Mouse (Mus musculus): ENCODE measurements around the gene Rcvrn. TPM values are rescaled to one million over a fixed set of nuclear protein-coding genes. Genes with fewer than 3 reads are reported as not detected.

Gene Rcvrn
- polyA plus RNA-seq, 1 experiment from 2014 or later: not detected

DNA sequence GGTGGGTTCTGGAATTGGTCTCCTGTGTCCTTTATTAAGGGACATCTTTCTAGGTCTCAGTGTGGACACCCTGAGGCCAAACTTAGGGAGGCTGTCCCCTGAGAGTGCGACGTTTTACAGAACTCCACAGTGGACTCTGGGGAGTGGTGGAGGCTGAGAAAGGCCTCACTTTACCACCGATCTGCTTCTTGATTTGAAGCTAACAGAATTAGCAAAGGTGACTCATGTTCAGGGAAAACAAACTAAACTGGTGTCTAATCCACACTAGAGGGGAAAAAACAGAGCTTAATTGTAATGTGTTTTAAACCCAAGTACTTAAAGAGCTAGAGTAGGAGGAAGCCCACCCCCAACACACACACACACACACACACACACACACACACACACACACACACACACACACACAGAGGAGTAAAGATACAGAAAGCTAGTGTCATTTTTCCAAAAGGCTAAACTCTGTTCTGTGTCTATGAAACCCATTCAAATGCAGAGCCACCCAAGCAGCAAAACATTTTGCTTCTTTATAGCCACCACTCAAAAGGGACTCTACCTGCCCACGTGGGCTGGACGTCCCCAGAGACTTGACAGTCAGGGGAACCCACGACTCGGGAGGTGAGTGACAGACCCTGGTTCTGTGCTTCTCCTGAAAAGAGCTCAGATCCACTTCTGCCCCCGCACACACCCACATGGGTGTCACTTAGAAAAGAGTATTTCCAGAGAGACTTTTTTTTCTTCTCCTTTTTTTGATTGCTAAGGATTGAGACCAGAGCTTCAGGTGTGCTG lies 28.3 kb downstream of the Rcvrn start:
- Histone ChIP-seq H3K4me1 (ENCODE audit: control insufficient read depth, insufficient read depth, low read length) (0 out of 2 replicates have a peak, but pooled peaks cover 3% of the 10 kb centered on the region), H3K36me3 (ENCODE audit: control insufficient read depth, insufficient read depth, low read length) (no peaks in the 10 kb centered on the region), H3K9ac (ENCODE audit: low read depth, low read length) (no peak overlapping the region), H3K4me2 (no peak overlapping the region), H3K9me3 (replicated peaks; ENCODE audit: control insufficient read depth, low read length) (no peaks in the 10 kb centered on the region), H3K27ac (ENCODE audit: low read depth, low read length) (no peak overlapping the region), H3K27me3 (ENCODE audit: control insufficient read depth, insufficient read depth, low read length) (no peaks in the 10 kb centered on the region), H3K4me3 (ENCODE audit: low read depth, low read length) (no peak overlapping the region)
- no peak for ATAC-seq (replicated peaks; ENCODE audit: insufficient number of reproducible peaks, low FRiP score, low TSS enrichment)
- 56% methylated on average over 8 of the region's 8 CpGs for WGBS (ENCODE audit: insufficient replicate concordance)

GRCm38 (mm10) chr11:67727095-67727494 lies 32.0 kb downstream of the Rcvrn start:
- H3K4me3 ChIP-seq (ENCODE audit: low read depth, low read length): no peak overlapping the region
- no peaks in the 10 kb centered on the region for H3K27me3 ChIP-seq (ENCODE audit: control insufficient read depth, insufficient read depth, low read length)
- no peak for ATAC-seq (replicated peaks; ENCODE audit: insufficient number of reproducible peaks, low FRiP score, low TSS enrichment)
- no peak overlapping the region for H3K9ac ChIP-seq (ENCODE audit: low read depth, low read length)
- no peaks in the 10 kb centered on the region for H3K36me3 ChIP-seq (ENCODE audit: control insufficient read depth, insufficient read depth, low read length)
- no peak overlapping the region for H3K27ac ChIP-seq (ENCODE audit: low read depth, low read length)
- 79% methylated on average over 6 of the region's 6 CpGs for WGBS (ENCODE audit: insufficient replicate concordance)
- H3K4me2 ChIP-seq: no peak overlapping the region
- H3K4me1 ChIP-seq (ENCODE audit: control insufficient read depth, insufficient read depth, low read length): no peaks in the 10 kb centered on the region
- no peaks in the 10 kb centered on the region for H3K9me3 ChIP-seq (replicated peaks; ENCODE audit: control insufficient read depth, low read length)

DNA sequence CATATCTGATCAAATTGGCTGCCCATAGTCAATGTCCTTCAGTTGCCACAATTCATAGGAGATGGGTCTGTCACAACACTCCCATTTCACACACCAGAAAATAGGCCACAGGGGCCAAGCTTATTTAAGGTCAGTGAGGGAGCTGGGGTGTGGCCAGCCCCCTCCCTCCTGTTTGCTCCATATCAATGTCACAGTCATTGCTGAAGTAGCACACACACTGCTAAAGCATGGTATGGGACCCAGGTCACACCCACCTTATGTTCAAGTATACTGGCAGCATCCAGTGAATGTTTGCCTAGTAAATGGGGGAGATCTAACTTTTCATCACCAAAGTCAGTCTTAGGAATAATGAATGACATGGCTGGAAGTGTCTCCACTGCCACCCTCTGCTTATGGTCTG lies 33.6 kb downstream of the Rcvrn start:
- H3K27ac ChIP-seq (ENCODE audit: low read depth, low read length): no peak overlapping the region
- no peak overlapping the region for H3K4me3 ChIP-seq (ENCODE audit: low read depth, low read length)
- no peaks in the 10 kb centered on the region for H3K4me1 ChIP-seq (ENCODE audit: control insufficient read depth, insufficient read depth, low read length)
- H3K27me3 ChIP-seq (ENCODE audit: control insufficient read depth, insufficient read depth, low read length): no peaks in the 10 kb centered on the region
- no peaks in the 10 kb centered on the region for H3K9me3 ChIP-seq (replicated peaks; ENCODE audit: control insufficient read depth, low read length)
- no peaks in the 10 kb centered on the region for H3K36me3 ChIP-seq (ENCODE audit: control insufficient read depth, insufficient read depth, low read length)
- no peak overlapping the region for H3K9ac ChIP-seq (ENCODE audit: low read depth, low read length)
- ATAC-seq (replicated peaks; ENCODE audit: insufficient number of reproducible peaks, low FRiP score, low TSS enrichment): no peak
- H3K4me2 ChIP-seq: no peak overlapping the region

GRCm38 (mm10) chr11:67731056-67731455 lies 35.9 kb downstream of the Rcvrn start:
- Histone ChIP-seq H3K4me3 (ENCODE audit: low read depth, low read length) (no peak overlapping the region), H3K4me1 (ENCODE audit: control insufficient read depth, insufficient read depth, low read length) (no peaks in the 10 kb centered on the region), H3K9ac (ENCODE audit: low read depth, low read length) (no peak overlapping the region), H3K36me3 (ENCODE audit: control insufficient read depth, insufficient read depth, low read length) (no peaks in the 10 kb centered on the region), H3K27me3 (ENCODE audit: control insufficient read depth, insufficient read depth, low read length) (no peaks in the 10 kb centered on the region), H3K4me2 (no peak overlapping the region), H3K9me3 (replicated peaks; ENCODE audit: control insufficient read depth, low read length) (no peaks in the 10 kb centered on the region), H3K27ac (ENCODE audit: low read depth, low read length) (no peak overlapping the region)
- no peak for ATAC-seq (replicated peaks; ENCODE audit: insufficient number of reproducible peaks, low FRiP score, low TSS enrichment)
- 93% methylated on average over 2 of the region's 2 CpGs for WGBS (ENCODE audit: insufficient replicate concordance)

DNA sequence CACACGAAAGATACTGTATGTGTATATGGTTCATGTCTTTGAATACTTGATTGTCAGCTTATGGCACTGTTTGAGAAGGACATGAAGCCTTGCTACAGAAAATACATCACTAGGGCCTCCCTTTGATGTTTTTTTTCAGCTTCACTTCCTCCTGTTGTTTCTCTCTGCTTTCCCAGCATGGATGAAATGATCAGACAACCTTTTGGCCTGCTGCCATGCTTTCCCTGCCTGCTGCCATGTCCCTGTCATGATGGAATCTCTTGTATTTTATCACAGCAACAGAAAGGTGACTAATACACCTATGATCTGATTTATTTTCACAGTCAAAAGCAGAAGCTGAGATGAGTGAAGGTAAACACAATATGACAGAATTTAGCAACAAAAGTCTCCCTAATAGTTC lies 38.6 kb downstream of the Rcvrn start:
- no peaks in the 10 kb centered on the region for H3K9me3 ChIP-seq (replicated peaks; ENCODE audit: control insufficient read depth, low read length)
- WGBS (ENCODE audit: insufficient replicate concordance): 75% methylated on average over 1 of the region's 1 CpGs
- H3K27ac ChIP-seq (ENCODE audit: low read depth, low read length): no peak overlapping the region
- ATAC-seq (replicated peaks; ENCODE audit: insufficient number of reproducible peaks, low FRiP score, low TSS enrichment): no peak
- no peak overlapping the region for H3K4me3 ChIP-seq (ENCODE audit: low read depth, low read length)
- no peaks in the 10 kb centered on the region for H3K4me1 ChIP-seq (ENCODE audit: control insufficient read depth, insufficient read depth, low read length)
- H3K9ac ChIP-seq (ENCODE audit: low read depth, low read length): no peak overlapping the region
- H3K27me3 ChIP-seq (ENCODE audit: control insufficient read depth, insufficient read depth, low read length): no peaks in the 10 kb centered on the region
- H3K4me2 ChIP-seq: no peak overlapping the region
- no peaks in the 10 kb centered on the region for H3K36me3 ChIP-seq (ENCODE audit: control insufficient read depth, insufficient read depth, low read length)

DNA sequence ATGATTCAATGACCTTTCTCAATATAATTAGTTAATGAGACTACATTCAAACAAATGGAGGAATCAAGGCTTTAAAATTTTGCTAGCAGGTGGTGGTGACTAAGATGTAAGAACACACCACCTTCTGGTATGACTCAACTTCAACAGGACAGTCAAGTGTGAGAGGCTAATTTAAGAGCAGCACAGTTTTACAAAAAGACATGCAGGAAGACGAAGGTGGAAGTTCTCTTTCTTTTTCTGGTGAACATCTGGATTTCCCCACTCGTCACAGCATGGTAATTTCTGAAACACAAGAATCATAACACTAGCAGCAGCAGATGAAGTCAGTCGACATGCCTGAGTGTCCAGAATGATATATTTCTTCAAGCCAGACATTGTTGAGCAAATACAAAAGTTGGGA lies 39.5 kb downstream of the Rcvrn start:
- H3K27ac ChIP-seq (ENCODE audit: low read depth, low read length): no peak overlapping the region
- H3K9ac ChIP-seq (ENCODE audit: low read depth, low read length): no peak overlapping the region
- no peaks in the 10 kb centered on the region for H3K9me3 ChIP-seq (replicated peaks; ENCODE audit: control insufficient read depth, low read length)
- no peak overlapping the region for H3K4me3 ChIP-seq (ENCODE audit: low read depth, low read length)
- no peak for ATAC-seq (replicated peaks; ENCODE audit: insufficient number of reproducible peaks, low FRiP score, low TSS enrichment)
- no peaks in the 10 kb centered on the region for H3K4me1 ChIP-seq (ENCODE audit: control insufficient read depth, insufficient read depth, low read length)
- no peak overlapping the region for H3K4me2 ChIP-seq
- no peaks in the 10 kb centered on the region for H3K27me3 ChIP-seq (ENCODE audit: control insufficient read depth, insufficient read depth, low read length)
- WGBS (ENCODE audit: insufficient replicate concordance): 67% methylated on average over 3 of the region's 3 CpGs
- no peaks in the 10 kb centered on the region for H3K36me3 ChIP-seq (ENCODE audit: control insufficient read depth, insufficient read depth, low read length)

- Histone ChIP-seq H3K4me1 (ENCODE audit: control insufficient read depth, insufficient read depth, low read length) (no peaks in the 10 kb centered on the region), H3K36me3 (ENCODE audit: control insufficient read depth, insufficient read depth, low read length) (no peaks in the 10 kb centered on the region), H3K27me3 (ENCODE audit: control insufficient read depth, insufficient read depth, low read length) (no peaks in the 10 kb centered on the region), H3K4me2 (no peak overlapping the region), H3K9ac (ENCODE audit: low read depth, low read length) (no peak overlapping the region), H3K27ac (ENCODE audit: low read depth, low read length) (no peak overlapping the region), H3K4me3 (ENCODE audit: low read depth, low read length) (no peak overlapping the region), H3K9me3 (replicated peaks; ENCODE audit: control insufficient read depth, low read length) (no peaks in the 10 kb centered on the region)
- ATAC-seq (replicated peaks; ENCODE audit: insufficient number of reproducible peaks, low FRiP score, low TSS enrichment): no peak
- WGBS (ENCODE audit: insufficient replicate concordance): 70% methylated on average over 6 of the region's 6 CpGs
These were observed 43.2 kb downstream of the Rcvrn start for GRCm38 (mm10) chr11:67738345-67738744.

DNA sequence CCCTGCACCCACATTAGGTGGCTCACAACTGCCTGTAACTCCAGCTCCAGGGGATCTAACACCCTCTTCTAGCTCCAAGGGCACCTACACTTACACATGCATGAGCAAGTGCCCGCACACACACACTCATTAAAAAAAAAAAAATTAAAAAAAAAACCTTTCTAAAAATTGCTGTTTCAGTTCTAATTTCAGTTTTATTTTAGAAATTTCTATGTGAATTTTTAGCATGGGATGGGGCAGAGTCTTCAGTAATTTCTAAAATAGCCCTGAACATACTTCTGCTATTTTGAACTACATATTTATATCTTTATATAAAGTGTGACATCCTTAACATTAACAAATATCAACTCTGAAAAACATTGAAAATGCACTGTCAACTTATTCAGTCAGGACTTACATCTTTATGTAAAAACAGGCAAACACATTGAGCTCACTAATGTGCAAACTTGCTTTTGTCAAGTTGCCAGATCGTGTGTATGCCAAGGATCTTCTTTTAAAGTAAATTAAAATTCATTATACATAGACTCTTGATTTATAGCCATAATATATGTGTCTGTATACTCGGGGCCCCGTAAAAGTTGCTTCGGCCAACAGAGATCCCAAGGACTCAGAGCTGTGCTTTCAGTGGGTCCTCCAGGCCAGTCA lies 43.8 kb downstream of the Rcvrn start:
- WGBS (ENCODE audit: insufficient replicate concordance): 88% methylated on average over 5 of the region's 5 CpGs
- Histone ChIP-seq H3K27ac (ENCODE audit: low read depth, low read length) (no peak overlapping the region), H3K4me2 (no peak overlapping the region), H3K27me3 (ENCODE audit: control insufficient read depth, insufficient read depth, low read length) (no peaks in the 10 kb centered on the region), H3K4me1 (ENCODE audit: control insufficient read depth, insufficient read depth, low read length) (no peaks in the 10 kb centered on the region), H3K9me3 (replicated peaks; ENCODE audit: control insufficient read depth, low read length) (no peaks in the 10 kb centered on the region), H3K4me3 (ENCODE audit: low read depth, low read length) (no peak overlapping the region), H3K36me3 (ENCODE audit: control insufficient read depth, insufficient read depth, low read length) (no peaks in the 10 kb centered on the region), H3K9ac (ENCODE audit: low read depth, low read length) (no peak overlapping the region)
- no peak for ATAC-seq (replicated peaks; ENCODE audit: insufficient number of reproducible peaks, low FRiP score, low TSS enrichment)

DNA sequence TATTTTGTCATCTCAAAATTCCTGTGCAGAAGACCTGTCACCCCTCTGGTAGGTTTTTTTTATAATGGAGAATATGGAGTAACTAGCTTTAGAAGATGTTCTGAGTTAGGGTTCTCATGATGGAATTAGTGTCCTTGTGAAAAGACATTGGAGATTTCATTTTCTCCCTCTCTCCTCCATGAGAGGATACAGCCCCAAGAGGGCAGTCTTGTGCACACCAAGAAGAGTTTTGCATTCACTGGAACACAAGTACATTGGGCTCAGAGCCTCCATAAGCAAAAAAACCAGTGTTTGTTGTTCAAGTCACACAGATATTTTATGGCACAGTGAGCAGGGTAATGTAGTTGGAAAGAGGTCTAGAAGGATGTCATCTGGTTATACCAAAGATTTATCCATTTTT lies 46.4 kb downstream of the Rcvrn start:
- Histone ChIP-seq H3K27ac (ENCODE audit: low read depth, low read length) (no peak overlapping the region), H3K27me3 (ENCODE audit: control insufficient read depth, insufficient read depth, low read length) (no peaks in the 10 kb centered on the region), H3K9ac (ENCODE audit: low read depth, low read length) (no peak overlapping the region), H3K4me1 (ENCODE audit: control insufficient read depth, insufficient read depth, low read length) (no peaks in the 10 kb centered on the region), H3K9me3 (replicated peaks; ENCODE audit: control insufficient read depth, low read length) (no peaks in the 10 kb centered on the region), H3K4me2 (no peak overlapping the region), H3K4me3 (ENCODE audit: low read depth, low read length) (no peak overlapping the region), H3K36me3 (ENCODE audit: control insufficient read depth, insufficient read depth, low read length) (no peaks in the 10 kb centered on the region)
- ATAC-seq (replicated peaks; ENCODE audit: insufficient number of reproducible peaks, low FRiP score, low TSS enrichment): no peak
